Mouse (Mus musculus) heart, embryonic 13.5 days (tissue): ENCODE data around the gene Sept9. TPM values are rescaled to one million over a fixed set of nuclear protein-coding genes. Genes with fewer than 3 reads are reported as not detected.

ENCODE experiments used
- ATAC-seq: fragments of 200-750 bp; cut with Nextera tagmentation; 2 replicates; pipeline ENCODE4 v1.8.0; 2017; ENCODE audit warnings: moderate TSS enrichment; ENCODE audit not compliant: insufficient number of reproducible peaks, low FRiP score, low TSS enrichment; ENCODE audit errors: extremely low read depth
- H3K27ac ChIP-seq: fragments of 300-500 bp; sonication (generic); replicated peaks from 2 replicates; pipeline ENCODE4 v1.5.1; 2015; ENCODE audit warnings: moderate library complexity, mild to moderate bottlenecking, inconsistent platforms
- H3K27me3 ChIP-seq: fragments of 300-500 bp; sonication (generic); replicated peaks from 2 replicates; pipeline ENCODE4 v1.6.1; 2015; ENCODE audit warnings: mild to moderate bottlenecking, inconsistent platforms
- H3K36me3 ChIP-seq: fragments of 300-500 bp; sonication (generic); 2 replicates; pipeline ENCODE4 v1.6.1; 2015; ENCODE audit warnings: mild to moderate bottlenecking, inconsistent platforms
- H3K4me1 ChIP-seq: fragments of 300-500 bp; sonication (generic); 2 replicates; pipeline ENCODE4 v1.6.1; 2015; ENCODE audit warnings: inconsistent platforms
- H3K4me2 ChIP-seq: fragments of 300-500 bp; sonication (generic); 2 replicates; pipeline ENCODE4 v1.6.1; 2015; ENCODE audit warnings: inconsistent platforms, mild to moderate bottlenecking, moderate library complexity
- H3K4me3 ChIP-seq: fragments of 300-500 bp; sonication (generic); 2 replicates; pipeline ENCODE4 v1.5.1; 2015; ENCODE audit warnings: moderate library complexity, mild to moderate bottlenecking, inconsistent platforms
- H3K9ac ChIP-seq: fragments of 300-500 bp; sonication (generic); 2 replicates; pipeline ENCODE4 v1.6.1; 2015; ENCODE audit warnings: inconsistent platforms, mild to moderate bottlenecking, moderate library complexity
- H3K9me3 ChIP-seq: fragments of 300-500 bp; sonication (generic); 2 replicates; pipeline ENCODE4 v1.6.1; 2016; ENCODE audit warnings: inconsistent platforms
- WGBS: fragments of 180-500 bp; shearing (Covaris S2); methylation state at CpG from one replicate; pipeline ENCODE4 v1.1.7; 2015; ENCODE audit warnings: mixed read lengths; 5-methylcytosine and 5-hydroxymethylcytosine counted together
- polyA plus RNA-seq: library from polyadenylated mRNA; unstranded; fragments of >200 nt; fragmentation: Nextera tagmentation; extraction: Ambion mirVana; gene quantifications from 2 replicates; pipeline ENCODE4 v1.2.1, GENCODE M21; 2015

The Sept9 gene
- polyA plus RNA-seq, result 69.3 and 75.5 TPM in 2 replicates

DNA sequence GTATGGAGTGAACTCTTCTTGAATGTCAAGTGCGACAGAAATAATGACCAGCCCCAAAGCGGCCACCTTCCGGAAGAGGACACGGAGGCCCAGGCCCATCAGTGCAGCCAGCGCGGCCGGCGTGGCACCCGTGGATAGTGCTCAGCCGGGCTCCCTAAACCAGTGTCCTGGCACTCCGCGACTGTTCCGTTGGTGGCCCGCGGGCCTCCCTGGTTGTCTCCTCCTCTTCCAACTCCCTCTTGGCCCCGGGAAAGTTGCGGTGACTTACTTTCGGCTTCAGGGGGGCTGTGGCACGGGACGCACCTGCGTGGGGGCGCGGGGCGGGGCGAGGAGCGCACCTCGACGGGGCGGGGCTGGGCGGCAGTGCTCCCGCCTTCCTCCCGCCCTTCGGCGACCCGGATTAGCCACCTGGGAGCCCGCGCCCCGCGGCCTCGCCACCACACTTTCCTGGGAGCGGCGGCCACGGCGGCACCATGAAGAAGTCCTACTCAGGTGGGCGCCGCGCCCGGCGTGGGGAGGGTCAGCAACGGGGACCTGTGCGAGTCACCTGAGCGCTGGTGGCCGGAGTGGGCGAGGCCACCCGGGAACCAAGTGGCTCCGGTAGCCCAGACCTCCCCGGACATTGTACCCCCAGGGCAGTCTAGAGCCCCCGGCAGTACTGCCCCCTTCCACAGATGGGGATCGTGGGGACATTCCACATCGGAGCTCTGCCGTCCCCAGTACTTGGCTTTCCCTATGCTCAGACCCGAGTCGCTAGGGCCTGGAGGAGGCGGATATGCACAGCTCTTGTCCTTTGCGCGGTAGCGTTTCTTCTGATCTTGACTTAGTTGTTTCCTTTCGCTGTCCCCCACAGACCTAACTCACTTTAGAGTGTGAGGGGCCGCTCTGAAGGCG lies at the start of gene Sept9:
Gene Sept9 (plus strand): TSS at position 380 of the 894 bp plus-strand sequence.
- Histone ChIP-seq H3K4me1 (peaks cover 33% of the 10 kb centered on the region), H3K36me3 (no peaks in the 10 kb centered on the region), H3K4me3 (peak within 1 kb of the TSS; percentile 54), H3K9me3 (no peaks in the 10 kb centered on the region), H3K27me3 (peaks cover 66% of the 10 kb centered on the region), H3K4me2 (peak within 1 kb of the TSS; percentile 82), H3K27ac (no peak within 1 kb of the TSS), H3K9ac (peak within 1 kb of the TSS; percentile 69)
- under 1% methylated on average over 70 of the region's 70 CpGs for WGBS
- ATAC-seq, result no peak

DNA sequence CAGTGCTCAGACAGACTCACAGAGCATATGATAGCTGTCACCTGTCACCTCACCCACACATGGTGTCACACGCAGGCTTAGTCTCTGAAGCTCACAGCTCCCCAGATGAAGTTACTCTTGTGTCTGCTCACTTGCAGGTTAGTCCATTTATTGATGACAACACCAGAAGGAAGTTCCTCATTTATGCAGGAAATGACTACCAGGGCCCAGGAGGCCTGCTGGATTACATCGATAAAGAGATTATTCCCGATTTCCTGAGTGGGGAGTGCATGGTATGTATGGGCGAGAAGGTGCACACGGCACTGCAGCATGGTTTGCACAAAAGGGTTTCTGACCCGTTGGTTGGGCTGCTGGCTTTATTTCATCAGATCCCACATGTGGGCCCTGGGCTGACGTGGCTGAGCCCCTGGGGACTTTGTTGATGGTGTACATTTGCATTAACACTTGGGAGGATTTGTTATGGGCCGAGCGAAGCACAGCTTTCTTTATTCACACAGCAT lies 48.9 kb upstream of the Sept9 start:
- Histone ChIP-seq H3K27me3 (no peaks in the 10 kb centered on the region), H3K9me3 (no peaks in the 10 kb centered on the region), H3K27ac (no peak overlapping the region), H3K9ac (no peak overlapping the region), H3K4me3 (no peak overlapping the region), H3K4me2 (no peak overlapping the region), H3K4me1 (peaks cover 19% of the 10 kb centered on the region), H3K36me3 (peaks cover 93% of the 10 kb centered on the region)
- 74% methylated on average over 9 of the region's 9 CpGs for WGBS
- ATAC-seq, result no peak

GRCm38 (mm10) chr11:117151461-117151860 lies 48.0 kb upstream of the Sept9 start:
- H3K27ac ChIP-seq, result no peak overlapping the region
- 85% methylated on average over 7 of the region's 7 CpGs for WGBS
- peaks cover 92% of the 10 kb centered on the region for H3K36me3 ChIP-seq
- peaks cover 25% of the 10 kb centered on the region for H3K4me1 ChIP-seq
- H3K4me2 ChIP-seq, result no peak overlapping the region
- no peak overlapping the region for H3K9ac ChIP-seq
- no peaks in the 10 kb centered on the region for H3K27me3 ChIP-seq
- H3K9me3 ChIP-seq, result no peaks in the 10 kb centered on the region
- no peak for ATAC-seq
- H3K4me3 ChIP-seq, result no peak overlapping the region

DNA sequence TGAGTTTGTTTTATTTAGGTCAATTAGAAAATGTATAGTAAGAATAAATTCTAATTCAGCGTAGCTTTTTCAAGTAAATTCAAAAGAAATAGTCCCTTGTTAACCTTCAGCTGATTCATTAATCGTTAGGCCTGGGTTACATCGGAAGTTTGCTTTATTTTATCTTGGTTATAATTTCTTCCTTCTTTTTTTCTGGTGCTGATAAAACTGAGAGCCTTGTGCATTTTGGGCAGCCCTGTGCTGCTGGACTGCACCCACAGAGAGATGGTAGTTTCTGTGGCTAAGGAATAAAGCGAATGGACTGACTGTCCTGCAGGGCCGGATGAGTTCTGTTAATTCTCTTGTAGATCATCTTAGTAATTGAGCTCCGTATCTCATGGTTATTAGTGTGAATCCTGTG lies 46.9 kb upstream of the Sept9 start:
- Histone ChIP-seq H3K4me1 (peaks cover 29% of the 10 kb centered on the region), H3K4me2 (no peak overlapping the region), H3K9ac (no peak overlapping the region), H3K4me3 (no peak overlapping the region), H3K27me3 (no peaks in the 10 kb centered on the region), H3K9me3 (no peaks in the 10 kb centered on the region), H3K27ac (no peak overlapping the region), H3K36me3 (peaks cover 91% of the 10 kb centered on the region)
- WGBS, result 87% methylated on average over 6 of the region's 6 CpGs
- ATAC-seq, result no peak

DNA sequence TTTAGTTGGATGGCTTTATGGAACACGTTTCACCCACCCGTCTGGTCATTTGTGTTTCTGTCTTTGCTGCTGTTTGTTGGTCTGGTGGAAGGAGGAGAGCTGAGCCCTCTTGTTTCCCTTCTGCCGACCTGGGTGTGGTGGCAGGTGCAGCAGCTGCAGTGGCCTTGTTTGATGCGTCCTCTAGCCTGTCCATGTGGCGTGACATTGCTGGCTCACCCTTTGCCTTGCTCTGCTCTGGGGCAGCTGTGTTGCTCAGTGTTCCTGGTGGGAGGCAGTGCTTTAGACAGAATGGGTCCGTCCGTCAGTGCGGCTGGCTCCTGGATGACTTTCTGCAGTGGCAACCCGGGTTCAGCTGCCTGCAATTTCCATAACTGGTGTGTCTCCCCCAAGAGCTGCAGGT lies 45.9 kb upstream of the Sept9 start:
- peaks cover 37% of the 10 kb centered on the region for H3K4me1 ChIP-seq
- no peak for ATAC-seq
- no peaks in the 10 kb centered on the region for H3K27me3 ChIP-seq
- H3K4me2 ChIP-seq, result no peak overlapping the region
- H3K9ac ChIP-seq, result 0 out of 2 replicates have a peak overlapping the region, but pooled peaks have one; percentile 6
- peak overlapping the region; percentile 72; the same call in 1 of the 2 replicates for H3K27ac ChIP-seq
- no peaks in the 10 kb centered on the region for H3K9me3 ChIP-seq
- WGBS, result 69% methylated on average over 9 of the region's 9 CpGs
- H3K36me3 ChIP-seq, result peaks cover 91% of the 10 kb centered on the region
- H3K4me3 ChIP-seq, result no peak overlapping the region

GRCm38 (mm10) chr11:117154088-117154815 lies 45.2 kb upstream of the Sept9 start:
- peak overlapping the region; percentile 72 for H3K27ac ChIP-seq
- ATAC-seq, result peak; percentile 38; the same call in 1 of the 2 replicates
- peaks cover 44% of the 10 kb centered on the region for H3K4me1 ChIP-seq
- H3K9ac ChIP-seq, result peak overlapping the region; percentile 40; the same call in 1 of the 2 replicates
- H3K9me3 ChIP-seq, result no peaks in the 10 kb centered on the region
- peaks cover 91% of the 10 kb centered on the region for H3K36me3 ChIP-seq
- no peaks in the 10 kb centered on the region for H3K27me3 ChIP-seq
- no peak overlapping the region for H3K4me3 ChIP-seq
- no peak overlapping the region for H3K4me2 ChIP-seq
- 44% methylated on average over 7 of the region's 7 CpGs for WGBS

GRCm38 (mm10) chr11:117156725-117157124 lies 42.7 kb upstream of the Sept9 start:
- no peak overlapping the region for H3K4me2 ChIP-seq
- no peaks in the 10 kb centered on the region for H3K27me3 ChIP-seq
- H3K9me3 ChIP-seq, result no peaks in the 10 kb centered on the region
- no peak overlapping the region for H3K27ac ChIP-seq
- ATAC-seq, result no peak
- no peak overlapping the region for H3K4me3 ChIP-seq
- H3K9ac ChIP-seq, result no peak overlapping the region
- WGBS, result 20% methylated on average over 15 of the region's 15 CpGs
- peaks cover 83% of the 10 kb centered on the region for H3K36me3 ChIP-seq
- H3K4me1 ChIP-seq, result peaks cover 51% of the 10 kb centered on the region

DNA sequence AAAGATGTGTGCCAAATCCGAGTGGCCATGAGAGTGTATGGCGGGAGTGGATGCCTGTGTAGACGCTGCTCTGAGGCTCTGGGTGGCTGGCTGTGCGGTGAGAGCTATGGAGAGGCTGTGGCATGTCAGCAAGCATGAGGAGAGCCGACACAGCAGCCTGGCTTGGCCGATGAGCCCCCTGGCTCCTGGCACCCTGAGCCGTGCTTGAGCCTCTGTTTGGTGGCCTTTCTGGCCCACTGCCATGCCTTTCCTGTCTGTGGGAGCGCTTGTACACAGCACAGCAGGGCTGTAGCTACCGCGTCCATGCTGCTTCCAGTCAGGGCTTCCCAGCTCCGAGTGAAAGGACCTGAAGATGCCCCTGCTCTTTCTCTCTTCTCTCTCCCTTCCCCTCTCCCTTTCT lies 41.1 kb upstream of the Sept9 start:
- Histone ChIP-seq H3K36me3 (peaks cover 69% of the 10 kb centered on the region), H3K27me3 (no peaks in the 10 kb centered on the region), H3K4me3 (no peak overlapping the region), H3K9me3 (no peaks in the 10 kb centered on the region), H3K27ac (no peak overlapping the region; the same call in 1 of the 2 replicates), H3K4me1 (peaks cover 56% of the 10 kb centered on the region), H3K9ac (peak overlapping the region; percentile 54; the same call in 1 of the 2 replicates), H3K4me2 (no peak overlapping the region)
- no peak for ATAC-seq
- WGBS, result 72% methylated on average over 11 of the region's 11 CpGs

DNA sequence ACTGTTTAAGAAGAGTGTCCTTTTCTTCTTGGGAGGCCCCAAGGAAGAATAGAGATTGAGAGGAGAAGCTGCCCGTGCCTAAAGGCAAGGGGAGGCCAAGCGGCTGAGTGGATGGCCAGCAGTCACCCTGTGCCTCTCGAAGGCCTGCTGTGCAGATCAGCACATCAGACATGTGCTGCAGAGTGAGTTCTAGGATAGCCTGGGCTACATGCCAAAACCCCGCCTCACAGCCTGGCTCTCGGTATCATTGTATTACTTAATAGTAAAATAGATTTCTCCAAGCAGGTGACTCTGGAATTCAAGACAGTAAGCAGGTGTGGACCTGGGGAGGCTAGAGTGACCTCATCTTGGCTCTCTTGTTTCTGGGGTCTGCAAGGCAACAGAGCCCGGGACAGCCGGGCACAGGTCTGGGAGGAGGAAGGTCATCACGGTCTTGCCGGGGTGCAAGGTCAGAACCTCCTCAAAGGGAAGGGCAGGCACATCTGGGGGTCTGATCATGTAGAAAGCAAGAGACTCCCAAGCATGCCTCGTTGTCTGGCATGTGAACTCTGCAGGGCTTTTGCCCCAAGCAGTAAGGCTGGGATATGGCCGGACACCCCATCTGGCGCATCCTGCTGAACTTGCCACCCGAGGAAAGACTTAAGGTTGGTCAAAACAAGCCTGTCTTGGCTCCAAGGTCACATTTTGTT lies 40.1 kb upstream of the Sept9 start:
- peak overlapping the region; percentile 21; the same call in 1 of the 2 replicates for H3K27ac ChIP-seq
- 80% methylated on average over 13 of the region's 13 CpGs for WGBS

DNA sequence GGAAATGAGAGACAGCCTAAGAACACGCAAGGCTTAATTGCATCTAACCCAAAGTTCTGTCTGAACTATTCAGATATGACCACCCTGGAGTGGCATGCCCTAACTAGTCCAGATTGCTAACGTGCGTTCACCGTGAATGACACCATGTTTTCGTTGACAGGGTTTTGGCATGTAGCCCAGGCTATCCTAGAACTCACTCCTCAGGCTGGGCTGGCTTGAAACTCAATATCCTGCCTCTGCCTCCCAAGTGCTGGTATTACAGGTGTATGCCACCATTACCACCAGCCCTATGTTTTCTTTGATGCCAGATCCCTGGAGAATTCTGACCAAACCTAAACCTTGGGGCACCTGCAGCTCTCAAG lies 39.5 kb upstream of the Sept9 start:
- no peak overlapping the region for H3K9ac ChIP-seq
- peak overlapping the region; percentile 21; the same call in 1 of the 2 replicates for H3K27ac ChIP-seq
- ATAC-seq, result no peak
- no peaks in the 10 kb centered on the region for H3K27me3 ChIP-seq
- H3K4me2 ChIP-seq, result no peak overlapping the region
- H3K4me1 ChIP-seq, result peaks cover 47% of the 10 kb centered on the region
- no peak overlapping the region for H3K4me3 ChIP-seq
- peaks cover 59% of the 10 kb centered on the region for H3K36me3 ChIP-seq
- peaks cover 6% of the 10 kb centered on the region; the same call in 1 of the 2 replicates for H3K9me3 ChIP-seq
- WGBS, result 34% methylated on average over 5 of the region's 5 CpGs

More for the DNA sequence above, 40.1 kb upstream of the Sept9 start:
- Histone ChIP-seq H3K36me3 (peaks cover 64% of the 10 kb centered on the region), H3K4me1 (peaks cover 52% of the 10 kb centered on the region), H3K4me3 (no peak overlapping the region), H3K4me2 (no peak overlapping the region), H3K27me3 (no peaks in the 10 kb centered on the region), H3K9me3 (peaks cover 6% of the 10 kb centered on the region; the same call in 1 of the 2 replicates), H3K9ac (no peak overlapping the region)
- ATAC-seq, result no peak
